Mouse (Mus musculus): ENCODE results near the gene Cox18.
"Not testable (repeated sequence)": the region's sequence is repeated elsewhere in the genome, so short reads cannot be mapped to it uniquely, and the experiment has no call there.

Cox18 gene

DNA sequence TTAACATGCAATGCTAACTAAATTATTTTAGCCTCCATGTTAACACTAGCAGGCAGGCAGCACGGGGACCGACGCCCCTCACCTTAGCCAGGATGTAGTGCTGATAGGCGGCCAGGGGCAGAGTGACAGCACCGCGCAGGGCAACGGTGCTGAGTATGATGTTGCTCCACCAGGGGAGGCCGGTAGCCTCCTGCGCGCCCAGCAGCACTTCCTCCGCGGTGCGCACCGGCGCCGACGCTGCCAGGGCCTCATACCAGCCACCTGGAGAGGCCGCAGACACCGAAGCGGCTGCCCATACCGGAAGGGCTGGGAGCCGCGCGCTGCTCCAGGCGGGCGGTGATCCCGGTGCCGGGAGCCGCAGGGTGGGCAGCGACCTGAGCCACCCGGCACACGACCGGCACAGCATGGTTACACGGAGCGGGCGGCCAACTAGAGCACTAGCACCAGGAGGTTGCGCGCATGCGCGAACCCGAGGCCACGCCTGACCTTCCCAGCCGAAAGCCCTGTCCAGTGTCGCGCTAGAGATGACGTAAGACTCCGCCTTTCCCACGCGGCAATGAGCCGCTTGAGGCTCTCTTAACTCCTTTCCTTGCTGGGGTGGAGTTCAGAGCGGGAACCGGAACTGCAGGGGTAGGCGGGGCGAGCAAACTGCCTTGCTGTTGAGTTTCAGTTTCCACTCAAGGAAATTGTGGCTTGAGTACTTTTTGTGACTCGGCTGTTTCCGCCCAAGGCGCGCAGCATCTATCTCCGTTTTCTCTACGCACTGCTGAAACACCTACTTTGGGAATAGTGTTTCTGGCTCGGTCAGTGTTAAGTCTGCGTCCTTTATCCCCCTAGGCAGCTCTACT lies at the start of gene Cox18:
Gene Cox18, minus strand, starts transcription at position 468 of the 848 bp plus-strand sequence.
- DNase-seq: peak; percentile 98

DNA sequence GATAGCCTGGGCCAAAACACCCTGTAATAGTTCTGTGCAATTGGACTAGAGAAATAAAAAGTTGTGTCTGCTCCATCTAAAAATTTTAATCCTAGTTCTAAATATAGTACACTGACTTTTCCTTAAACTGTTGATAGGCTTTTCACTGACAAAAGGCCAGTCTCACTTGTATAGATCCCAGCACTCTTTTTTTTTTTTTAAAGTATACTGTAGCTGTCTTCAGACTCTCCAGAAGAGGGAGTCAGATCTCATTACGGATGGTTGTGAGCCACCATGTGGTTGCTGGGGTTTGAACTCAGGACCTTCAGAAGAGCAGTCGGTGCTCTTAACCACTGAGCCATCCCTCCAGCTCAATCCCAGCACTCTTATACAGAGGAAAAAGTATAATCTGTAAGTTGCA lies 38.4 kb upstream of the Cox18 start:
- not testable (repeated sequence) for DNase-seq

DNA sequence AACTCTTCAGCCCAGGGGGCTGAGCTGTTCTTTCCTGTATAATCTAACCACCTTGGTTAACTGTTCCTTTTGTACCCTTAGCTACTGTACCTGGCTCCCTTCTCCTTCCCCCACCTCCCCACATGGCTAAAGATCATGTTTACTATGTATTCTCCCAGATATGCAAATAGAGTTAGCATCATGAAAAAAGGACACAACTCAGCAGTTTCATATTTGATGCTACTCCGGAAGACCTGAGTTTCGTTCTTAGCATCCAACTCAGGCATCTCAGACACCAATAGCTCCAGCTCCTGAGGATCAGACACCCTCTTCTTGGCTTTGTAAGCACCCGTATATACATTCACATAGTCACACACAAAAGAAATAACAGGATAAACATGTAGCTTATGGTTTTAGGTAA lies 33.2 kb upstream of the Cox18 start:
- DNase-seq: no peak

DNA sequence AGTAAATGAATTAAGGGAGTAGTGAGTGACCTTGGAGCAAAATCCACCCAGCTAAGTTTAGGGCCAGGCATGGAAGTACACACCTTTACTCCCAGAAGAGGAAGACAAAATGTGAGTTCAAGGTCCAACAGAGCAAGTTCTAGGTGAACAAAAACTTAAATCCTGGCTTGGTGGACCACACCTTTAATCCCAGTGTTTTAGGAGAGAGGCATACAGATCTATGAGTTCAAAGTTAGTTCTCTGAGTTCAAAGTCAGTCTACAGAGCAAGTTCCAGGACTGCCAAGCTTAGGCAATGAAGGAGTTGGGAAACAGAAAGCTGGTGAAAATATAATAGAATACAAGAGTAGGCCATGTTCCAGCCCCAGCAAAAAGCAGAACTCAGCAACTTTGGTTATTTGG lies 23.7 kb upstream of the Cox18 start:
- DNase-seq: no peak

DNA sequence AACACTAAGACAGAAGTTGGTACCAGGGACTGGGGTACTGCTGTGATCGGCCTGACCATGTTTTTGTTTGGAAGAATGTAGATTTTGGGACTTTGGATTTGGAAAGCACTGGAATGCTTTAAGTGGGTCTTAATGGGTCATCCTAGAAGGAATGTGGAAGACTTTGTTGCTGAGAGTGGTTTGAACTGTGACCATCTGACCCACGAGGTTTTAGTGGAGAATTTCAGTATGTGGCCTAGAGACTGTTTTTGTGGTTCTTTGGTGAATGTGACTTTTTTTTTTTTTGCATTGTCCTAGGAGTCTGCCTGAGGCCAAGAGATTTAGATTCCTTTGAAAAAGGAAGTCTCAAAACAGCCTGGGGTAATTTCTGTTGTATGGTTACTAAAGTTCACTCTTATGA lies 23.2 kb upstream of the Cox18 start:
- DNase-seq: no peak

DNA sequence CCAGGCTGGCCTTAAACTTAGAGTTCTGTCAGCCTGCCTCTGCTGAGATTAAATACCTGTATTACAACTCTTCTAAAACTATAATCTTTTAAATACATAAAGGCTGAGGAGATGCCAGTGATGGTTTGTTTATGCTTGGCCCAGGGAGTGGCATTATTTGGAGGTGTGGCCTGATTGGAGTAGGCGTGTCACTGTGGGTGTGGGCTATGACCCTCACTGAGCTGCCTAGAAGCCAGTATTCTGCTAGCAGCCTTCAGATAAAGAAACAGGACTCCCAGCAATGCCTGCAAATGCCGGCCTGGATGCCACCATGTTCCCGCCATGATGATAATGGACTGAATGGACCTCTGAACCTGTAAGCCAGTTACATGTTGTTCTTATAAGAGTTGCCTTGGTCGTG lies 22.8 kb upstream of the Cox18 start:
- no peak for DNase-seq

DNA sequence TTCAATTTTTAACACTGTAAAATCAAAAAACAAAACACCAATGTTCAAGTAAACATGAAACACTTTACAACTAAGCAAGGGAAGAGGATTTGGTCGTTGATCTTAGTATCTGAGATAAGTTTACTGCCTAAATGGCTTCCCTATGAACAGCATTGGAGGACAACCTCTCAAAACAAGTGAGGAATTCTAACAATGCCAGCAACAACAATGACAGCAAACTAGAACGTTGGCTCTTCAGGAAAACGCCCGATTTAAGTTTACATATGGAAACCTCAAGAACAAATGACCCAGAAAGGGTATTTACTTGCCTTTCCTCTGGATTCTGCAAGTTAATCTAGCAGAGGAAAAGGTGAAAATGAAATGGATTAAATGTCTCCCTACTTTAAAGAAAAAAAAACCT lies 21.6 kb upstream of the Cox18 start:
- no peak for DNase-seq

DNA sequence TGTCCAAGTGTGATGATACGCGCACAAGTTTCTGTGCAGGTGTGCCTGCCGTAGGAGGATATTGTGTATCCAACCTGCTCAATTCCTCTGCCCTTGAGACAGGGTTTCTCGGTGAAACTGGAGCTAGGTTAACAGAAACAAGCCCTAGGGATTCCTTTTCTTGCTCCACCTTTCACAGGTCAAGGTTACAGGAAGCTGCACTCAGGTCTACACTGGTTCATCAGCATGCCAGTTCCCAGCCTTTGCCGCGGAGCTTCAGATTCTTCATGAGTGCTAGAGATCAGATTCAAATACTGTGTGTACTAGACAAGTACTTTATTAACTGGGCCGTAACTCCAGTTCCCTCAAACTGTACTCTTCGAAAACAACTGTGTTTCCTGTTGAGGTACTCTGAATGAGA lies 11.4 kb upstream of the Cox18 start:
- no peak for DNase-seq

DNA sequence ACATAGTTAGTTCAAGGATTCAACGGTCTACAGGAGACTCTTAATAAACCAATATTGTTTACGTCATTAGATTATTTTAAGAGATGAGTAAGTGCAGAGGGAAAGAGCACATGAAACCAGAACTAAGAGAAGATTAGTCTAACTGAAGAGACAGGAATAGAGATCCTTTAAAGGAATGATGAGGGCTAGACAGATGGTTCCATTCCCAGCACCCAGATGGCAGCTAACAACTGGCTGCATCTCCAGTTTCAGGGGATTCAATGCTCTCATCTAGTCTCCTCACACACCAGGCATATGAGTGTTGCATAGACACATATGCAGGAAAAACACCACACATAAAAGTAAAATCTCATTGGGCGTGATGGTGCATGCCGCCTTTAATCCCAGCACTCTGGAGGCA lies 9.5 kb upstream of the Cox18 start:
- no peak for DNase-seq

DNA sequence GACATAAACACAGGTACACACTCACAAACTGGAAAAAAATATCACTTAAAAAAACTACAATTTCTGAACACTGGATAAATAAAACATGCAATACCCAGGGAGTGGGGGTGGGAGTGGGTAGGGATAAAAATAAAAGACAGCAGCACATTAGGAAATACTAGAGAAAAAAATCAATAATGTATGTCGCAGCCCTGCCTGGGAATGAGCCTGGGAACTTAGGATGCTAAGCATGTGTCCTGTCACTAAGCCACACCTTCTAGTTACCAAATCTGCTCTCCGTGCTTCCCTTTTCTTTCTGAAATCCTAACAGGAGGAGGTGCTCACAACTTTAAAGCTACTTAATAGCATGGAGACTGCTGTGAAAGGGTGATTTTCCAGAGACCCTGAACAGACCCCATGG lies 6.0 kb upstream of the Cox18 start:
- no peak for DNase-seq

DNA sequence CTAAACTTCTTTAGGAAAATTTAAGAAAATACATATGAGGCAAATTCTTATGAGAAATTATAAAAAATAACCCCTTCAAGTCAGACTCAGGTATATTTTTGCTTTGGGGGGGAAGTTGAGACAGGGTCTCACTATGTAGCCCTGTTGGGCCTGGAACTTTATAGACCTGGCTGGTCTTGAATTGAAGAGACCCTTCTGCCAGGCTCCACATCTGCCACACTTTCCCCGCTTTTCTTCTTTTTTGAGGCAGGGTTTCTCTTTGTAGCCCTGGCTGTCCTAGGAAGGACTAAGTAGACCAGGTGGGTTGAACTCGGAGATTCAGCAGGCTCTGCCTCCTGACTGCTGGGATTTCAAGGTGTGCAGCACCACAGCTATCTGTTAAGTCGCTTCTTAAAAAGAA lies 2.9 kb upstream of the Cox18 start:
- no peak for DNase-seq

DNA sequence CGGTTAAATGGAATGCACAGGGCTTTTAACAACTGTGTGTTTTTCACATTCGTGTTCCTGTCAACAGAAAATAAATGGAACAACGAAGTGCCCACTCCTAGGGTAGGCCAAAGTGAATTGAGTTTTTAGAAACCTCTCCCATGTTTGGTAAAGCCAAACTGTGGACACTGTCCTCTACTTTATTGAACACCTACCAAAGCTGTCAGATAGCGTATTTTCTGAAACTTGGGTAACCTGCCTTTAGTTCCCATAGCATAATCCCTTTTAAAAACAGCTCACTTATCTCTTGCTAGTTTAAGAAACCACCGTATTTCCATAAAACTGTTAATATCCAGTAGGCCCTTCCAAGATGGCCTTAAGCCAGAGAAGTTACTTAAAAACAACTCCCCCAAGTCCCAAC lies 929 bp upstream of the Cox18 start:
- DNase-seq: peak; percentile 38

DNA sequence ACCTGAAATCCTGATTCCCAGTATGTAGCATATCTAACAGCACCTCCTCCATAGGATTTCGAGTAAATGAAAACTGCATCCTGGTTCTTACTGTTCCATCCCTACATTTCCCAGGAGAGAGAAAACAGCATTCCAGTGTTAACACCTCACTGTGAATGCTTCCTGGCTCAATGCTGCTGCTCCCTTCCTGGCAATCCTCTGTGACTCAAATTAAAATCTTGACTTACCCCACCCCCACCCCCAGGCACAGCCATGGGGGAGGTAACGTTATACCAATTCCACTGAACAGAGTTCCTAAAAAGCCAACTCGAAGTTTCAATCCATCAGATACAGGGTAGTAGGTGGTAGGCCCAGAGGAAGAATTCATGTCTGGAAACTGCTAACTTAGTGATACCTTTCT lies 864 bp downstream of the Cox18 start:
- peak; percentile 43 for DNase-seq

DNA sequence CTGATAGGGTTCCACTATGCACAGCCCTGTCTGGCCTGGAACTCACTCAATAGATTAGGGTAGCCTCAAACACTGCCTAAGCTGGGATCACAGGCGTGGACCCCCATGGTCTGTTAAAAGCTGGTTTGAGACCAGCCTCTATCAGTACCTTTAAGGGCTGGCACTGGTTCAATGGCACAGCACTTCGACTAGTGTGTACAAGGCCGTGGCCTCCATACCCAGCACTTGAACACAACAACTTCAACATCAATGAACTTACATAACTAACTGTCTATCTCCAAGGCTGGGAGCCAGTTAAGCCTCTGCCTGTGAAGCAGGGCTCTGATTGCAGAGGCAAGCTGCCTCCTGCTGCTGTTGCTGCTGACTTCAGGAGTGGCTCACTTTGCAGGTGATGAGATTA lies 6.0 kb downstream of the Cox18 start:
- no peak for DNase-seq

DNA sequence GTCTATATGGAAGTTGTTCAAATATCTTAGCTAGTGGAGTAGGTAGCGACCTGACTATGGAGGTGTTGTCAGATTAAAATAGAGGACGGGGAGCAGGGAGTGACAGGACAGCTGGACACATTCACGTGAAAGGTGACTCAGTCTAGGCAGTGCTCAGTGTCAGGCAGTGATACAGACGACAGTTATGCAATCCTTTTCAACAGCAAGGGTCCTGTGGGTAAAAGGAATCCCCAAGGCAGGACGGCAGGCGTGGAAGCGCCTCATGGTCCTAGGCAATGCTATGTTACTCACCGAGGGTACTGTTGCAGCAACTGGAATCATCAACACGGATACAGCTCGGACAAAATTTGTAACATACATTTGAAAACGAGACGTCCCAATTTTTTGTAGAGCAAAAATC lies 6.6 kb downstream of the Cox18 start:
- no peak for DNase-seq

DNA sequence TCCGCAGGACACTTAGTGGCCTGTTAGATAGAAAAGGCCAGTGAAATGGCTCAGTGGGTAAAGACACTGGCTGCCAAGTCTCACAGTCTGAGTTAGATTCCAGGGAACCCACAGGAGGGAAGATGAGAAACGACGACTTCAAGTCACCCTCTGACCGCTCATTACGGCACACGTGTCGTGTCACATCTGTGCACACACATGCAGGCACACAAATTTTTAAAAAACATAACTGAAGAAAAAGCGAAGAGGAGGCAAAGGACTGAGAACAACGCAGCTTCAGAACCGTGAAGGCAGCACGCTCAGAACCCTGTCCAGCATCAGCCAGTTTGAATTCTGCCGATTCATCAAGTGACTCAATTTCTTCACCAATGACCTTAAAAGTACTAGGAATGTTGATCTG lies 10.4 kb downstream of the Cox18 start:
- no peak for DNase-seq

DNA sequence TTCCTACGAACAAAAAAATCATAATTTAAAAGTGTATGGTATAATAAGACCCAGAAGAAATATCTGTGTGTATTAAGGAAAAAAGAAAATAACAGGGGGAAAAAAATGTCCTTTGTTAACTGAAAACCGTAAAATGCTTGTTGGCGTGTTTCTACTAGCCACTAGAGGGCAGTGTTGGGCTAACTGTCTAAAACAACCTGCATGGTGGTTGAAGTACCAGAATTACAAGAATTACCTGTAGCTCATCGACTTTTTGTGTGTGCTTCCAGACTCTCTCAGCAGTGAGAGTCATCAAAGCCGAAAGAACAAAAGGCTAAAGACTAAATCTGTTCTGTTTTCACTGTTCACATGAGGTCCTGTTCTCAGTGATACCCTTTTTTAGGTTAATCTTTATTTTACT lies 20.6 kb downstream of the Cox18 start:
- peak; percentile 65 for DNase-seq

DNA sequence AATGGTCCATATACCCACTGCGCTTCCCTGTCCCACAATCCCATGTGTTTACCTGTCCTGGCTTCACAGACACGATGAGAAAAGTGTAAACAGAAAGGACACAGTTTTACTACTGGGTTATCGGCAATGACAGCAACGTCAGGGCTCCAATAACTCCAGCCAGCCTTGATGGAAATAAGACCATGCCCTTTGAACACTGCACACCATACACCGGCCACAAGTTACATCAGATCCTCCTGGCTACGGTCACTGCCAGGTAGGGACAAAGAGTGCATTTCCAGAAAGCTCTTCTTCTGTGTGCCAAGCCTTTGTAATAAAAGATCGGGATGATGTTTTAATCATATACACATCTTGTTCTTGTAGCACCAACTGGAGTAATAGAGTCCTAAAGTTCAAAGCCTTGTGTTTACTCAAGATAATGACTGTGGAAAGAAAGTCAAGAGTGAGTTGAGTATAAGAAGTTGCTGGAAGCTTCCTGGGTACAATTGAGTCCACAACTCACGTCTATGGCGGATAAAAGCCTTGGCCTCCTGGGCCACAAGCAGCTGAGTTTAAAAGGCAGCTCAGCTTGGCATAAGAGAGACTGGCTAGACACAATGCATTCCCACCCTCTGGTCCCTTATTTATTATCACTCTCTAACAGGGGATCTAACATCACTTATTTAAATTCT lies 21.2 kb downstream of the Cox18 start:
- DNase-seq: no peak

DNA sequence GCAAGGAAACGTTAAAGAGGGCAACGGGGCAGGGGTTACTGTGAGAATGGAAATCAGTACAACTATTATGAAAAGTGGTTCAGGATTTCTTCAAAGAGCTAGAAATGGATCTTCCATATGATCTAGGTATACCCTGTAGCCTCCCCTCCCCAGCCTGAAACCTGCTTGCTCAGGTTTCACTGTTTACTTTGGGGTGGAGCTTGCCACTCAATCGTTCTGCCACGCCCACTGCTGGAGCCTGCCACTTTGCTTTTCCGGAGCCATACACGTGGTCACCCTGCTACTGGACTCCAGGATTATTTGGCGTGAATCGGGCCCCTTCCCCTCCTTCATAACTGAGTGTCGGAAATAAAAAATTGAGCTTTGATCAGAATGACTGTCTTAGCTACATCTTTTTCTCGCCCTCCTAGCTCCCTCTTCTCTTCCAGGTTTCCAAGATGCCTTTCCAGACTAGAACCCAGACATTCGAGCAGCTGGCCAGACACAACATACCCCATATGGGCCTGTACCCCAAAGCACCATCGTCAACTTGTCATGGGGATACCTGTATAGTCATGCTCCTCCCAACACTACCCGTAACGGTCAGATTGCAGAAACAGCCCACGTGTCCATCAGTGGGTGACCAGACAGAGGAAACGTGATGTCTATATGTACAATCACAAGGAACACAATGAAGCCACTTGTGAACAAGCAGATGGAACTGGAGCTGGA lies 23.7 kb downstream of the Cox18 start:
- DNase-seq: no peak

DNA sequence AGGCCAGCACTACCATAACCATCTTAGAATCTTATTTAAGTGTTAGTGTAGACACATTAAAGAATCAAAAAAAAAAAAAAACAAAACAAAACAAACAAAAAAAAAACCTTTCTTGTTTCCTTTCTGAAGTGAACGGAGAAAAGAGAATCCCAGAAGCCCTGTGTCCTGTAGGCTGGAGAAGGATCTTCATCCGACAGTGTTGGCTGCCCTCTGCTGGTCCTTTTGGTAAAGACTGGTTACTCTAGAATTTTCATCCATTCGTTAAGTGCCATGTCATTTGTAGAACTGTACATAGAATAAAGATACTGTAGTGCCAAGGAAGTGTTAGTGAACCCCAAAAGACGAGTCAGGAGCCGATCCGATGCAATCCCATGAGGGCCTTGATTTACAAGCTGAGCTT lies 29.0 kb downstream of the Cox18 start:
- DNase-seq: peak; percentile 32

DNA sequence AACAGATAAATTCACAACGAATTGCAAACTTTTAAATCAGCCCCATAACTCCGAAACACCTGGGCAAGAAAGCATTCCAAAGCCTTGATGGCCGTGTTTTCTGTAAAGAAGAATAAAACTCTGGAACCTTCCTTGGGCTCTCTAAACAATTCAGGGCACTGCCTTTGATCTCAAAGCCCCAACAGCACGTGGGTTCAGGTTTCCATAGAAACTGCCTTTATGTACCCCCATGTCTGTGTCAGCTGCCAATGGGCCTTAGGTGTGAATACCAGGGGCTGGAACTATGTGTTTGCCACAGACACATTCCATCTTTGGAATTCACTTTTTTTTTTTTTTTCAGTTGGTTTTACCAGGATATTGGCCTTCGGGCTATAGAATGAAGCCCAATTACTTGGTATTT lies 41.0 kb downstream of the Cox18 start:
- DNase-seq: no peak

DNA sequence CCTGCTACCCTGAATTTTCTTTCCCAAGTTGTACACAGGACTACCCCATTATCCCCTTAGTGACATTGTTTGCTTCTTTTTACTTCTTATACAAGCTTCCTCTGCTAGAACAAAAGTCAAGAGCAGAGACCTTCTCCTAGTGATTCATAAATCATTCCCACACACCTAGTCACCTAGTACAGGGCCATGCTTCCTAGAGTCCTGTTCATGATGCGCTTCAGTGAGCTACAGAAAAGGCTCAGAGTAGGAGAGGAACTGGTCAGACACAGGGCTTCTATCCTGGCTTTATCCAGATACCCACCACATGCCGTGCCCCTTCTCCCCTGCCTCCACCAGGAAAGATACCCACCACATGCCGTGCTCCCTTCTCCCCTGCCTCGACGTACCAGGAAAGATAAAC lies 44.7 kb downstream of the Cox18 start:
- no peak for DNase-seq

DNA sequence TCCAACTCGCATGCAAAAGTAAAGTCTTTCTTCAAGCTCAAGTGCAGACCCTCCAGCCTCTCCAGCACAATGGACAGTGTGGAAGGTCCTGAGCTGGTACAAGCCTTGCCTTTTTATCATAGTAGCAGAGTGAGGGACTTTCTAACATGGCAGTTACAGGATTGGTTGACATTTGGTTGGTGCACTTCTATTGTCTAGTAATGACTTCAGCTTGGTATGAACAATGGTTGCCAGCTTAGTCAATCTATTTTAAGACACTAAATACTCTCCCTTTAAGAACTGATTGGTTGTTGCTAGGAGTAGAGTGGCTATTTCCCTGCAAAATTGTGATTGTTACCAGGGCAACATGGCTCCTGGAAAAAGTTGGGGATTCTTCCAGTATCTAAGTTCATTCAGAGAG lies 45.7 kb downstream of the Cox18 start:
- no peak for DNase-seq

Measured in cerebellum, adult 9-10 months (tissue).